Mouse (Mus musculus): ENCODE results near the gene Lgr6. TPM values are rescaled to one million over a fixed set of nuclear protein-coding genes. Genes with fewer than 3 reads are reported as not detected.
A peak's percentile ranks its signal among the peaks of the same experiment; 100 is the strongest.

Lgr6 gene
- polyA plus RNA-seq, 1 experiment from 2014 or later: 0.35 TPM

DNA sequence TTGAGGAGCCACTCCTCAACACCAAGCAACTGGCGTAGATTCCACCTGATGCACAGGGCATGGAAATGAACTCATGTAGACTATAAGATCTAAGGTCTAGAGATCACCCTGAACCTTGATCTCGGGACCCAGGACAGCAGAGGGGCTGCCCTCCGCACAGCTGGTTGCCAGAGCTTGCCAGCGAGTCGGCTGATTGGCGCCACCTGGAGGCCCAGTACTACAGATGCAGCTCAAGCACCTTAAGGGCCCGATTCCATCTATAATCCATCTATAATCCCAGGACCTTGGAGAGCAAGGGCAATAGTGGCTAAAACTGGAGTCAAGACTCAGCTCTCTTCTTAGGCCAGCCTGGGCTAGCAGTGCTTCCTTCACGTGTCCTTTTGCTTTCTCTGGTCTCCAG is 875 bp upstream of the Lgr6 start:
- Histone ChIP-seq H3K9ac (ENCODE audit: low read length) (no peak overlapping the region), H3K36me3 (ENCODE audit: control insufficient read depth, insufficient read depth, low read length) (no peaks in the 10 kb centered on the region), H3K4me2 (replicated peaks; ENCODE audit: low read depth) (no peak overlapping the region), H3K27me3 (ENCODE audit: control insufficient read depth, insufficient read depth, low read length) (no peaks in the 10 kb centered on the region; the same call in 1 of the 2 replicates), H3K4me1 (replicated peaks; ENCODE audit: control insufficient read depth, insufficient read depth) (no peaks in the 10 kb centered on the region), H3K4me3 (ENCODE audit: low read depth, low read length) (no peak overlapping the region), H3K9me3 (ENCODE audit: control insufficient read depth, low read length) (no peaks in the 10 kb centered on the region), H3K27ac (replicated peaks) (no peak overlapping the region)
- ATAC-seq (ENCODE audit: low FRiP score, low TSS enrichment) (peak; percentile 41; the same call in 1 of the 2 replicates), DNase-seq (ENCODE audit: low spot score) (peak; percentile 81)
- WGBS: 0% methylated on average over 8 of the region's 8 CpGs
- TF ChIP-seq EP300 (optimal IDR thresholded peaks at IDR 0.05): no peak
- TF ChIP-seq CTCF (IDR thresholded peaks at IDR 0.05; ENCODE audit: low read depth): peak; percentile 92

DNA sequence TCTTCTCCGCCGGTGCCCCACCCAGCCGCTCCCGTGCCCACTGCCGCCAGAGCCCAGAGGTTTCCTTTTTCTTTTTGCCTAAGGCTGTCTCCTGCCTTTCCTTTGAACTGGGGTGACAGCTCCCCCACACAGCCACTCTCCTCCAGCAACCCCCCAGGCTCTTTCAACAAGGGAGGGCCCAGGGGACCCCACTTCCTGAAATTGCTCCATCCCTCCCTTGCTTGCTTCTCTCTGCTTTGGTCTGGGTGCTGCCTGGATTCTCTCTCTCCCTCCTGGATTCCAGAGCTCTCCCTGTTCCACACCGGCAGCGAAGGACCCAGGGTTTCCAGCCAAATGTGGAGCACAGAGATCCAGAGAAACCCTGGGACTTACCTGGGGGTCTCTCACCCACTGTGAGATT is 4.7 kb downstream of the Lgr6 start:
- H3K9me3 ChIP-seq (ENCODE audit: control insufficient read depth, low read length): no peaks in the 10 kb centered on the region
- H3K4me1 ChIP-seq (replicated peaks; ENCODE audit: control insufficient read depth, insufficient read depth): no peaks in the 10 kb centered on the region
- no peak overlapping the region for H3K27ac ChIP-seq (replicated peaks)
- TF ChIP-seq CTCF (IDR thresholded peaks at IDR 0.05; ENCODE audit: low read depth): no peak
- H3K27me3 ChIP-seq (ENCODE audit: control insufficient read depth, insufficient read depth, low read length): peaks cover 2% of the 10 kb centered on the region; the same call in 1 of the 2 replicates
- no peak overlapping the region for H3K4me3 ChIP-seq (ENCODE audit: low read depth, low read length)
- 30% methylated on average over 7 of the region's 7 CpGs for WGBS
- no peak overlapping the region for H3K4me2 ChIP-seq (replicated peaks; ENCODE audit: low read depth)
- no peak overlapping the region for H3K9ac ChIP-seq (ENCODE audit: low read length)
- ATAC-seq (ENCODE audit: low FRiP score, low TSS enrichment) (no peak), DNase-seq (ENCODE audit: low spot score) (no peak)
- H3K36me3 ChIP-seq (ENCODE audit: control insufficient read depth, insufficient read depth, low read length): no peaks in the 10 kb centered on the region

- WGBS: 68% methylated on average over 7 of the region's 7 CpGs
- H3K27ac ChIP-seq (replicated peaks): no peak overlapping the region
- no peak for DNase-seq (ENCODE audit: low spot score)
Observed at GRCm38 (mm10) chr1:135098441-135098840, 6.6 kb downstream of the Lgr6 start.

DNA sequence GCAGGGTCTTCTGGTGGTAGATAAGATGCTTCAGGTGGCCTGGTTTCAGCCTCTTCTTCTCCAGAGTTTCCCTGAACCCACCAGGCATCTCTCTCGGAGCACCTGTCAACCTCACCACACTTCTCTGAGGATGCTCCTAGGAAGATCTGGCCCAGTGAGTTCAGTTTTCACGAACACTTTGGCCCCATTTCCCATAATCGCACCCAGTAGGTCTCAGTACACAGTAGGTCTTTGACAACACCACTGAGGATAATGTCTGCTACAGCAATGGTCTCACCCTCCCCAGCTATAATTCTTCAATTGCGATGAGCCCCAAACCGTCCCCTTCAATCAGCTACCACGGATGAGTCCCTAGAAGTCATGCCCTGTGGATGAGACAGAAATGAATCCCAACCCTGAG is 7.6 kb downstream of the Lgr6 start:
- H3K4me3 ChIP-seq (ENCODE audit: low read depth, low read length): no peak overlapping the region
- H3K36me3 ChIP-seq (ENCODE audit: control insufficient read depth, insufficient read depth, low read length): no peaks in the 10 kb centered on the region
- no peaks in the 10 kb centered on the region for H3K9me3 ChIP-seq (ENCODE audit: control insufficient read depth, low read length)
- no peak overlapping the region for H3K27ac ChIP-seq (replicated peaks)
- H3K4me1 ChIP-seq (replicated peaks; ENCODE audit: control insufficient read depth, insufficient read depth): no peaks in the 10 kb centered on the region
- no peak for DNase-seq (ENCODE audit: low spot score)
- H3K4me2 ChIP-seq (replicated peaks; ENCODE audit: low read depth): no peak overlapping the region
- 0 out of 2 replicates have a peak, but pooled peaks cover 3% of the 10 kb centered on the region for H3K27me3 ChIP-seq (ENCODE audit: control insufficient read depth, insufficient read depth, low read length)
- no peak overlapping the region for H3K9ac ChIP-seq (ENCODE audit: low read length)
- TF ChIP-seq EP300 (optimal IDR thresholded peaks at IDR 0.05): no peak
- no peak for TF ChIP-seq CTCF (IDR thresholded peaks at IDR 0.05; ENCODE audit: low read depth)
- 90% methylated on average over 6 of the region's 6 CpGs for WGBS
- no peak for ATAC-seq (ENCODE audit: low FRiP score, low TSS enrichment)

More at GRCm38 (mm10) chr1:135098441-135098840, 6.6 kb downstream of the Lgr6 start:
- Histone ChIP-seq H3K4me1 (replicated peaks; ENCODE audit: control insufficient read depth, insufficient read depth) (no peaks in the 10 kb centered on the region), H3K9me3 (ENCODE audit: control insufficient read depth, low read length) (no peaks in the 10 kb centered on the region), H3K27me3 (ENCODE audit: control insufficient read depth, insufficient read depth, low read length) (0 out of 2 replicates have a peak, but pooled peaks cover 3% of the 10 kb centered on the region), H3K9ac (ENCODE audit: low read length) (no peak overlapping the region; the same call in 1 of the 2 replicates), H3K4me2 (replicated peaks; ENCODE audit: low read depth) (no peak overlapping the region), H3K36me3 (ENCODE audit: control insufficient read depth, insufficient read depth, low read length) (no peaks in the 10 kb centered on the region), H3K4me3 (ENCODE audit: low read depth, low read length) (no peak overlapping the region)
- TF ChIP-seq CTCF (IDR thresholded peaks at IDR 0.05; ENCODE audit: low read depth) (no peak), EP300 (optimal IDR thresholded peaks at IDR 0.05) (no peak)
- ATAC-seq (ENCODE audit: low FRiP score, low TSS enrichment): no peak

DNA sequence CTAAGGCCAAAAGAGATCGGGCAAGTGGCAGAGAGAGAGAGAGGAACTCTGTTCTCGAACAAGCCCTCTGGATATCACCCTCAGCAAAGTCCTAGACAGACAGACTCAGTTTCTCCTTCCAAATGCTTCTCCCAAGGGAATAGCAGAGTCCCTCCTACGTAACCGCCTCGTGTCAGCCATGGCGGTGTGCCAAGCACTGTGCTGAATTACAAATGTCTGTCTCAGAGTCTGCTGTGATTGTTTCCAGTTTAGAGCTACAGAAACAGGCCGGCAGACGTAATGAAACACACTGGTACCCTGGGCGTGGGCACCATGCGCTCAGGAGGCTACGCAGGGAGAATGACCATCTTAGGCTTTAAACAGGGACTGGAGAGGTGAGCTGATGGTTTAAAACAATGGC is 8.8 kb downstream of the Lgr6 start:
- 0 out of 2 replicates have a peak, but pooled peaks cover 3% of the 10 kb centered on the region for H3K27me3 ChIP-seq (ENCODE audit: control insufficient read depth, insufficient read depth, low read length)
- 74% methylated on average over 11 of the region's 11 CpGs for WGBS
- no peak for TF ChIP-seq CTCF (IDR thresholded peaks at IDR 0.05; ENCODE audit: low read depth)
- no peak for TF ChIP-seq EP300 (optimal IDR thresholded peaks at IDR 0.05)
- H3K36me3 ChIP-seq (ENCODE audit: control insufficient read depth, insufficient read depth, low read length): no peaks in the 10 kb centered on the region
- no peak overlapping the region for H3K4me2 ChIP-seq (replicated peaks; ENCODE audit: low read depth)
- no peak overlapping the region for H3K9ac ChIP-seq (ENCODE audit: low read length)
- no peaks in the 10 kb centered on the region for H3K9me3 ChIP-seq (ENCODE audit: control insufficient read depth, low read length)
- no peak overlapping the region for H3K4me3 ChIP-seq (ENCODE audit: low read depth, low read length)
- H3K4me1 ChIP-seq (replicated peaks; ENCODE audit: control insufficient read depth, insufficient read depth): no peaks in the 10 kb centered on the region
- DNase-seq (ENCODE audit: low spot score): no peak
- ATAC-seq (ENCODE audit: low FRiP score, low TSS enrichment): no peak
- no peak overlapping the region for H3K27ac ChIP-seq (replicated peaks)

- DNase-seq (ENCODE audit: low spot score) (peak; percentile 52), ATAC-seq (ENCODE audit: low FRiP score, low TSS enrichment) (no peak)
- H3K9me3 ChIP-seq (ENCODE audit: control insufficient read depth, low read length): no peaks in the 10 kb centered on the region
- 38% methylated on average over 7 of the region's 7 CpGs for WGBS
- no peak overlapping the region for H3K27ac ChIP-seq (replicated peaks)
- H3K36me3 ChIP-seq (ENCODE audit: control insufficient read depth, insufficient read depth, low read length): no peaks in the 10 kb centered on the region
- H3K27me3 ChIP-seq (ENCODE audit: control insufficient read depth, insufficient read depth, low read length): 0 out of 2 replicates have a peak, but pooled peaks cover 3% of the 10 kb centered on the region
- no peak overlapping the region for H3K4me2 ChIP-seq (replicated peaks; ENCODE audit: low read depth)
- no peak overlapping the region for H3K4me3 ChIP-seq (ENCODE audit: low read depth, low read length)
- H3K4me1 ChIP-seq (replicated peaks; ENCODE audit: control insufficient read depth, insufficient read depth): no peaks in the 10 kb centered on the region
- no peak for TF ChIP-seq CTCF (IDR thresholded peaks at IDR 0.05; ENCODE audit: low read depth)
- TF ChIP-seq EP300 (optimal IDR thresholded peaks at IDR 0.05): no peak
- no peak overlapping the region for H3K9ac ChIP-seq (ENCODE audit: low read length)
Observed at GRCm38 (mm10) chr1:135095189-135095588, 9.9 kb downstream of the Lgr6 start.
